Mouse (Mus musculus): ENCODE results near the gene Robo2. TPM values are rescaled to one million over a fixed set of nuclear protein-coding genes. Genes with fewer than 3 reads are reported as not detected.

The Robo2 gene
- total and polyA plus RNA-seq, 3 experiments, result not detected

DNA sequence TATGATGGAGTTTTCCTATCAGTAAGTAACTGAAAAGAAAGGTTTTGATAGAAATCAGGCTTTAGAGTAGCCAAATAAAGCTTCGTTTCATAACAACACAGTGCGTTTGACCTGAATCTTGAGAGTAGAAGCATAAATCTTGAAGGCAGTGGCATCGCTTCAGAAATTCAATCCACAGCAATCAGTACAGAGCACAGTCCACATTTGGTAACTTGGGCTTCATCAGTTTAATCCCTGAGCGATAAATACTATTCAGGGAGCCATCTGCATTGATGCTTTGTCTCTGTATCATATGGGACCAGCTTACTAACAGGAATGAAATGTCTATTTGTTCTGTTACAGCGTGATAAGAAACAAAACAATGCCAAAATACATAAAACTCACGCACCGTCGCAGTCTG lies 46.1 kb upstream of the Robo2 start:
- Histone ChIP-seq H3K79me2 (ENCODE audit: control insufficient read depth, insufficient read depth, low read length, poor library complexity) (no peaks in the 10 kb centered on the region), H3K9me3 (replicated peaks; ENCODE audit: insufficient read depth, low read length) (no peaks in the 10 kb centered on the region), H3K27ac (ENCODE audit: control insufficient read depth, low read depth, low read length) (no peak overlapping the region), H3K36me3 (ENCODE audit: control insufficient read depth in 1 of 2, insufficient read depth in 2 of 2, low read length in 2 of 2) (no peaks in the 10 kb centered on the region), H3K9ac (ENCODE audit: control insufficient read depth, low read depth, low read length, poor library complexity, severe bottlenecking) (no peak overlapping the region), H3K4me1 (ENCODE audit: control insufficient read depth in 1 of 2, insufficient read depth in 2 of 2, low read length in 2 of 2) (no peaks in the 10 kb centered on the region), H3K27me3 (ENCODE audit: control insufficient read depth in 1 of 2, insufficient read depth in 2 of 2, low read length in 2 of 2) (no peaks in the 10 kb centered on the region; a peak in 1 of 4 replicates), H3K4me3 (ENCODE audit: control insufficient read depth in 1 of 2, insufficient read depth in 1 of 2, low read depth in 2 of 2, low read length in 2 of 2) (no peak overlapping the region)
- no peak for TF ChIP-seq ETS1 (IDR thresholded peaks at IDR 0.05; ENCODE audit: low read depth, low read length)
- no peak for TF ChIP-seq EP300 (IDR thresholded peaks at IDR 0.05; ENCODE audit: low read depth in 1 of 2, low read length in 2 of 2)
- TF ChIP-seq RAD21 (IDR thresholded peaks at IDR 0.05; ENCODE audit: low read depth, low read length), result no peak
- no peak for TF ChIP-seq NELFE (IDR thresholded peaks at IDR 0.05; ENCODE audit: low read depth, low read length)
- TF ChIP-seq MXI1 (IDR thresholded peaks at IDR 0.05; ENCODE audit: low read depth, low read length), result no peak
- TF ChIP-seq SMC3 (IDR thresholded peaks at IDR 0.05; ENCODE audit: low read depth, low read length), result no peak
- TF ChIP-seq E2F4 (IDR thresholded peaks at IDR 0.05; ENCODE audit: borderline replicate concordance, low read depth, low read length), result no peak
- no peak for TF ChIP-seq CHD1 (IDR thresholded peaks at IDR 0.05; ENCODE audit: low read depth, low read length)
- TF ChIP-seq MAFK (IDR thresholded peaks at IDR 0.05; ENCODE audit: borderline replicate concordance, low read depth, low read length), result no peak
- TF ChIP-seq MEF2A (IDR thresholded peaks at IDR 0.05; ENCODE audit: extremely low read depth, insufficient replicate concordance, low read depth, low read length, poor library complexity, severe bottlenecking), result no peak
- TF ChIP-seq POLR2A (IDR thresholded peaks at IDR 0.05; ENCODE audit: control insufficient read depth in 1 of 2, insufficient read depth in 1 of 2, low read depth in 1 of 2, low read length in 2 of 2, poor library complexity in 1 of 2), result no peak
- TF ChIP-seq MYB (IDR thresholded peaks at IDR 0.05; ENCODE audit: low read depth, low read length), result no peak
- TF ChIP-seq MYC (IDR thresholded peaks at IDR 0.05; ENCODE audit: low read depth, low read length), result no peak
- no peak for DNase-seq (ENCODE audit: low read depth, low spot score)

DNA sequence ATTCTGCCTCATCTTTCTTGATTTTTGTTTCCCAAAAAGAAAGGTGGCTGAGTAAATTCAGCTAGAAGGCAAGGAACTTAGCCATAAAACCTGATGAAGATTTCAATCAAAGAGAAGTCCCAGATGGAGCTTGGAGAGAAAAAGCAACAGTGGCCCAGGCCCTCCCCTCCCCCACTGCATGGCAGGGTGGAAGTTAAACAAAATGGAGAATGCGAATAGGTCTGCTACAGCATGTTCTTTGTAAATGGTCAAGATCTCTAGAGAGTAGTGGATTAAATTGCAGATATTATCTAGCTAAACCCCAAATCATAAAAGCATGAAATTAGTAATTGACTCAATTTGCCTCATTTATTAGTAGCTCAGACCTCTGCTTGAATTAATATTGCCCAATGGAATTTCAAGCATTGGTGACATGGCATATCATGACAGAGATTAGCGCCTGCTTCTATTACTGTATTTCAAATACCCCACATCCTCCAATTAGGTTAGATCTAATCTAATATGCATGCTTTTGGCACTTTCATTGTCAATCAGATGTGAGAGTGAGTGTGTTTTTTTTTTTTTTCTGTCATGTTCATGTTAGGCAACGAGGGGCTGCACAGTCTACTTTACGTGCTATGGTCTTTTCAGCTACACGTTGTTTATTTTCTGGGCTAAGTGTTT lies 45.3 kb upstream of the Robo2 start:
- no peak for DNase-seq (ENCODE audit: low read depth, low spot score)
- no peak overlapping the region for H3K9ac ChIP-seq (ENCODE audit: control insufficient read depth, low read depth, low read length, poor library complexity, severe bottlenecking)
- H3K36me3 ChIP-seq (ENCODE audit: control insufficient read depth in 1 of 2, insufficient read depth in 2 of 2, low read length in 2 of 2), result no peaks in the 10 kb centered on the region
- H3K27me3 ChIP-seq (ENCODE audit: control insufficient read depth in 1 of 2, insufficient read depth in 2 of 2, low read length in 2 of 2), result no peaks in the 10 kb centered on the region; a peak in 1 of 4 replicates
- H3K4me1 ChIP-seq (ENCODE audit: control insufficient read depth in 1 of 2, insufficient read depth in 2 of 2, low read length in 2 of 2), result no peaks in the 10 kb centered on the region
- no peaks in the 10 kb centered on the region for H3K79me2 ChIP-seq (ENCODE audit: control insufficient read depth, insufficient read depth, low read length, poor library complexity)
- H3K4me3 ChIP-seq (ENCODE audit: control insufficient read depth in 1 of 2, insufficient read depth in 1 of 2, low read depth in 2 of 2, low read length in 2 of 2), result no peak overlapping the region
- H3K27ac ChIP-seq (ENCODE audit: control insufficient read depth, low read depth, low read length), result no peak overlapping the region
- no peaks in the 10 kb centered on the region for H3K9me3 ChIP-seq (replicated peaks; ENCODE audit: insufficient read depth, low read length)
- no peak for TF ChIP-seq ZKSCAN1 (IDR thresholded peaks at IDR 0.05; ENCODE audit: low read depth, low read length)
- TF ChIP-seq SMC3 (IDR thresholded peaks at IDR 0.05; ENCODE audit: low read depth, low read length), result no peak
- no peak for TF ChIP-seq UBTF (IDR thresholded peaks at IDR 0.05; ENCODE audit: borderline replicate concordance, insufficient read depth, low read depth, low read length)

All from MEL (cell line).